Mouse (Mus musculus): ENCODE data around the gene Wfdc15b. TPM values are rescaled to one million over a fixed set of nuclear protein-coding genes. Genes with fewer than 3 reads are reported as not detected.
"Not testable (repeated sequence)": the region's sequence is repeated elsewhere in the genome, so short reads cannot be mapped to it uniquely, and the experiment has no call there.

Gene Wfdc15b
- polyA plus RNA-seq (2015; fragmentation: Nextera tagmentation; extraction: Ambion mirVana), result 1.1 TPM in 1 of 2 replicates, not detected in the other

DNA sequence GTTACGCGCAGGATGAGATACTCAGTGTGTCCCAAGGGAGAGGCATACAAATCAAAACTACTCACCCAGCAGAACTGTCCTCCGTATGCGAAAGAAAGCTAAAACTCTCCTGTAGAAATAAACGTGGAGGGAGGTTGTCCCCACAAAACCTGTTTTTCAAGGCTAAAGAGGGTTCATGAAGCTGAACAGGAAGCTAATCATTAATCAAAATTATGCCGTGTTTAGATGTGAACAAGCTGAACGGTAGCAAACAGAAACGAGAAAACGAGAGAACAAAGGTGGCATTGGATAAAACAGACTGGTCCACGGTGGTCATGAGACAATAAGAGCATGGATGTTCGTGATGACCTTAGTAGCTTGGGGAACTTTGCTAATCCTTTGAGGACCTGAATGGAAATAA is at the start of gene Wfdc15b:
Wfdc15b (minus strand) TSS at position 139 of the 400 bp plus-strand sequence.
- no peak within 1 kb of the TSS for H3K27ac ChIP-seq (ENCODE audit: low read length)
- H3K4me1 ChIP-seq (replicated peaks; ENCODE audit: control insufficient read depth, insufficient read depth, low read length), result no peaks in the 10 kb centered on the region
- no peak within 1 kb of the TSS for H3K4me2 ChIP-seq (ENCODE audit: low read depth, low read length)
- H3K4me3 ChIP-seq (ENCODE audit: low read length), result no peak within 1 kb of the TSS
- no peaks in the 10 kb centered on the region for H3K9me3 ChIP-seq (ENCODE audit: control insufficient read depth, low read length)
- ATAC-seq (ENCODE audit: low read depth), result no peak
- no peaks in the 10 kb centered on the region for H3K27me3 ChIP-seq (ENCODE audit: control insufficient read depth, insufficient read depth, low read depth, low read length)
- no peaks in the 10 kb centered on the region for H3K36me3 ChIP-seq (ENCODE audit: control insufficient read depth, insufficient read depth, low read length)
- no peak within 1 kb of the TSS for H3K9ac ChIP-seq (ENCODE audit: low read length)
- 26% methylated on average over 11 of the region's 11 CpGs for WGBS

DNA sequence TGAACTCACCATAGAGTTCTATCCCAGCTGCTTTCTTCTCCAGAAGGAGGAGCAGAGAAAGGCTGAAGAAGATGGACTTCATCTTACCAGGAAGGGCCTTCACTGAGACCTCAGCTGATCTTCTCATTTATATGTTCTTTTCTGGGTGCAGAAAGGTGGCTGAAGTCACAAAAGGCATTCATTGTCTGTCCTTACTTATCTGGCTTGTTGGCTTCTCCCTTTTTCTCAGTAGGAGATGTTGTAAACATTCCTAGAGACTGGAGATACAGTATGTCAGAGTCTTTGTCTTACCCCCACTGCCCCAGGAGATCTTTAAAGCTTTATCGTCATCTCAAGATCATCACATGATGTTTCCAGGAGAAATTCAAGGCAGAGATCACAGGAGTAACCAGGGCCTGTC is 35.1 kb upstream of the Wfdc15b start, which contains the start of gene Svs3b:
Svs3b (minus strand) TSS at position 101 of the 400 bp plus-strand sequence.
- not testable (repeated sequence) for ATAC-seq (ENCODE audit: low read depth); H3K27ac ChIP-seq (ENCODE audit: low read length); H3K4me2 ChIP-seq (ENCODE audit: low read depth, low read length); H3K9me3 ChIP-seq (ENCODE audit: control insufficient read depth, low read length); H3K4me1 ChIP-seq (replicated peaks; ENCODE audit: control insufficient read depth, insufficient read depth, low read length); H3K9ac ChIP-seq (ENCODE audit: low read length); H3K27me3 ChIP-seq (ENCODE audit: control insufficient read depth, insufficient read depth, low read depth, low read length); H3K4me3 ChIP-seq (ENCODE audit: low read length); H3K36me3 ChIP-seq (ENCODE audit: control insufficient read depth, insufficient read depth, low read length)
- WGBS, result 71% methylated on average over 1 of the region's 1 CpGs

DNA sequence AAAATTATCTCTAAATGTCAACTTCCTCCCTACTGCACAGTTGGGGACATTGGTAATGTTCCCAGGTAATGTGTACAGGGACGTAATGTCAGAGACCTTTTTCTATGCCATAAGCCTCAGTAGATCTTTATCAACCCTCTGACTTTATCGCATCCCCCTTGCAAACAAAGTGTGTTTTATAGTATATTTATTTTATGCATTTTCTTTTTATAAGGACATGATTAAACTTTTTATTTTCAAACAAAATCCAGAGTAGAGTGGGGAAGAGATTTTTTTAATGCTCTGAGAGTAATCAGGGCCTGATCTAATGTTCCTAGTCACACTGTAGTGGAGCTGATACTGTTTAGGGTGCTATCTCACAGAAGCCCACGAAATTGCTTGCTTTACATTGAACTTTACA is 16.9 kb upstream of the Wfdc15b start, which contains the start of gene Svs2:
Svs2 (minus strand) TSS at position 101 of the 400 bp plus-strand sequence.
- H3K27me3 ChIP-seq (ENCODE audit: control insufficient read depth, insufficient read depth, low read depth, low read length), result no peaks in the 10 kb centered on the region
- WGBS, result 73% methylated on average over 3 of the region's 3 CpGs
- H3K36me3 ChIP-seq (ENCODE audit: control insufficient read depth, insufficient read depth, low read length), result no peaks in the 10 kb centered on the region
- ATAC-seq (ENCODE audit: low read depth), result no peak
- no peak within 1 kb of the TSS for H3K9ac ChIP-seq (ENCODE audit: low read length)
- no peak within 1 kb of the TSS for H3K4me2 ChIP-seq (ENCODE audit: low read depth, low read length)
- no peak within 1 kb of the TSS for H3K27ac ChIP-seq (ENCODE audit: low read length)
- H3K4me1 ChIP-seq (replicated peaks; ENCODE audit: control insufficient read depth, insufficient read depth, low read length), result no peaks in the 10 kb centered on the region
- no peak within 1 kb of the TSS for H3K4me3 ChIP-seq (ENCODE audit: low read length)
- H3K9me3 ChIP-seq (ENCODE audit: control insufficient read depth, low read length), result no peaks in the 10 kb centered on the region

DNA sequence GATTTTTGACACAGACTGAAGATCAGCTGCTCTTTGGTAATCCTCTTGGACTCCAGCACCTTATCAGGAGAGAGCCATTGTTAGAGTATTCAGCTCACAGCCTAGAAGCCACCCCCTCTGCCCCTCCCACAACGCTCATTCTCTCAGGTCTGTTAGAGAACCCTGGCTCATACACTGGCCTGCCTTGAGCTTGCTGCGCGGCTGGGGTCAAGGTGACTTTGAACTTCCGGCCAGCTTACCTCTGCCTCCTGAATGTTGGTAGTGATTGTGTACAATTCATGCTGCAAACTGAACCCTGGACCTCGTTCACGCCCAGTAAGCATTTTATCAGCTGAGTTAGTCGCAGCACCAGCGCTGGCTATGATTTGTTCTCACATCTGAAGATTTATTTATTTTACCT is 11.2 kb upstream of the Wfdc15b start:
- 72% methylated on average over 8 of the region's 8 CpGs for WGBS
- no peak overlapping the region for H3K4me2 ChIP-seq (ENCODE audit: low read depth, low read length)
- no peaks in the 10 kb centered on the region for H3K4me1 ChIP-seq (replicated peaks; ENCODE audit: control insufficient read depth, insufficient read depth, low read length)
- H3K27me3 ChIP-seq (ENCODE audit: control insufficient read depth, insufficient read depth, low read depth, low read length), result no peaks in the 10 kb centered on the region
- no peak for ATAC-seq (ENCODE audit: low read depth)
- H3K27ac ChIP-seq (ENCODE audit: low read length), result no peak overlapping the region
- H3K36me3 ChIP-seq (ENCODE audit: control insufficient read depth, insufficient read depth, low read length), result no peaks in the 10 kb centered on the region
- H3K9ac ChIP-seq (ENCODE audit: low read length), result no peak overlapping the region
- no peaks in the 10 kb centered on the region for H3K9me3 ChIP-seq (ENCODE audit: control insufficient read depth, low read length)
- no peak overlapping the region for H3K4me3 ChIP-seq (ENCODE audit: low read length)

DNA sequence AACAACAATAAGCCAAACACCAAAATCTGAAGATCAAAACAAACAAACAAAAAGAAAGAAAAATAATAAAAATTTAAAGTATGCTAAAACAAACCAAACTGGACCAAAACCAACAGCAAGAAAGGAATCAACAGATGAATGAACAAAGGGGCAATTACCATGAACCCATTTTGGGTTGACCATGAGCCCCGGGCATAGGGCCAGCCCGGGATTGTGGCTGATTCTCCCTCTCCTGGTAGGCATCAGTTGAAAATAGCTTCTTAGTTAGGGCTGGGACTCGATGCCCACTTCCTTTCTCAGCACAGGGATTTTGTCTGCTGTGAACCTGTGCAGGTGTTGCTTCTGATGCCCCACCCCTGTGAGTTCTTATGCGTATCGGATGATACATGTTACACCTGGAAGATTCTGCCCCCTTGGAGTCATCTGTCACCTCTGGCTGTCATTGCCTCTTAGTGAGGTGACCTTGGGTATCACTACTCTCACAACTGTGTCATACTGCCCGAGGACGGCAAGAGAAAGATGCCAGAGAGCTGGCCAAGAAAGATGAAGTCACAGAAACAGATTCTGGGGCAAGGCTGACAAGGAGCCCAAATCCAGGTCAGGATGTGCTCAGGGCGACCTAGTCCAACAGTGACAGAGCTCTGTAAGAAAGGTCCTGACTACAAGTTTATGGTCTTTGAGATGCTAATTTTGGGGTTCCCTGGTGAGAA is 7.1 kb upstream of the Wfdc15b start:
- Histone ChIP-seq H3K9ac (ENCODE audit: low read length) (no peak overlapping the region), H3K4me2 (ENCODE audit: low read depth, low read length) (no peak overlapping the region), H3K4me3 (ENCODE audit: low read length) (no peak overlapping the region), H3K4me1 (replicated peaks; ENCODE audit: control insufficient read depth, insufficient read depth, low read length) (no peaks in the 10 kb centered on the region), H3K36me3 (ENCODE audit: control insufficient read depth, insufficient read depth, low read length) (no peaks in the 10 kb centered on the region), H3K9me3 (ENCODE audit: control insufficient read depth, low read length) (no peaks in the 10 kb centered on the region), H3K27me3 (ENCODE audit: control insufficient read depth, insufficient read depth, low read depth, low read length) (no peaks in the 10 kb centered on the region), H3K27ac (ENCODE audit: low read length) (no peak overlapping the region)
- WGBS, result 81% methylated on average over 8 of the region's 8 CpGs
- no peak for ATAC-seq (ENCODE audit: low read depth)

DNA sequence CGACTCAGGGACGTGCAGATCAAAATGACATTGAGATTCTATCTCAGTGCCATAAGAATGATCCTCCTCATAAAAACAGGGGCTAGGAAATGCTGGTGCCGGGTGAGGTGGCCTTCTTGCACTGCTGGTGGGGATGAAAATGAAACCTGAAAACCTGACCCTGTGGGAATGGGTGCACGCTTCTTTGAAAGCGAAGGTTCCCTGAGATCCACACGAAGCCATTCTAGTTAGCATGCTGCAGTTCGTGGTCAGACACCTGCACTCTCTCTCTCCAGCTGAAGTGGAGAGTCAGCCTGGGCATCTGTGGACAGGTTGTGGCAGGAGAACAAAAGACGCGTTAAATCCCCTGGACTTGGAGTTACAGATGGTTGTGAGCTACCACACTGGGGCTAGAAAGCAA is 2.2 kb downstream of the Wfdc15b start:
- Histone ChIP-seq H3K9ac (ENCODE audit: low read length) (no peak overlapping the region), H3K9me3 (ENCODE audit: control insufficient read depth, low read length) (no peaks in the 10 kb centered on the region), H3K27ac (ENCODE audit: low read length) (no peak overlapping the region), H3K4me3 (ENCODE audit: low read length) (no peak overlapping the region), H3K4me2 (ENCODE audit: low read depth, low read length) (no peak overlapping the region), H3K27me3 (ENCODE audit: control insufficient read depth, insufficient read depth, low read depth, low read length) (no peaks in the 10 kb centered on the region), H3K36me3 (ENCODE audit: control insufficient read depth, insufficient read depth, low read length) (no peaks in the 10 kb centered on the region), H3K4me1 (replicated peaks; ENCODE audit: control insufficient read depth, insufficient read depth, low read length) (no peaks in the 10 kb centered on the region)
- 82% methylated on average over 9 of the region's 9 CpGs for WGBS
- ATAC-seq (ENCODE audit: low read depth), result no peak

DNA sequence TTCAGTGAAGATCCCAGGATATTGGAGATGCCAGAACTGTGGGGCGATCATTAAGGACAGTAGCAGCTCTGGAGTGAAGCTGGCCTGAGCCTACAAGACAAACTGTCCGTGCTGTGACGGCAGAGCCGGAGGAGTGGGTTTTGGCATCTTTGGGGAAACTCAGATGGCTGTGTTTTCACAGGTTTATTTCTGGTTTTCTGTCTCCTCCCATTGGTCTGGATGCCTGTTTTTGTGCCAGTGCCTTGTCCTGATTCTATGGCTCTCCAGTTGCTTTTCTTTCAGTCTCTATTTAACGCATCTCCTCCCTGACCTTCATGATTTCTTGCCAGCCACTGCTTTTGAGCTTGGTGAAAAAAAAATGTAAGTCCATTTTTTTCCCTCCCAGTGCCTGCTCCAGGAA is 8.7 kb downstream of the Wfdc15b start:
- H3K4me3 ChIP-seq (ENCODE audit: low read length), result no peak overlapping the region
- H3K4me2 ChIP-seq (ENCODE audit: low read depth, low read length), result no peak overlapping the region
- no peaks in the 10 kb centered on the region for H3K36me3 ChIP-seq (ENCODE audit: control insufficient read depth, insufficient read depth, low read length)
- H3K27me3 ChIP-seq (ENCODE audit: control insufficient read depth, insufficient read depth, low read depth, low read length), result no peaks in the 10 kb centered on the region
- H3K4me1 ChIP-seq (replicated peaks; ENCODE audit: control insufficient read depth, insufficient read depth, low read length), result no peaks in the 10 kb centered on the region
- WGBS, result 83% methylated on average over 5 of the region's 5 CpGs
- ATAC-seq (ENCODE audit: low read depth), result no peak
- H3K27ac ChIP-seq (ENCODE audit: low read length), result no peak overlapping the region
- H3K9me3 ChIP-seq (ENCODE audit: control insufficient read depth, low read length), result no peaks in the 10 kb centered on the region
- no peak overlapping the region for H3K9ac ChIP-seq (ENCODE audit: low read length)

DNA sequence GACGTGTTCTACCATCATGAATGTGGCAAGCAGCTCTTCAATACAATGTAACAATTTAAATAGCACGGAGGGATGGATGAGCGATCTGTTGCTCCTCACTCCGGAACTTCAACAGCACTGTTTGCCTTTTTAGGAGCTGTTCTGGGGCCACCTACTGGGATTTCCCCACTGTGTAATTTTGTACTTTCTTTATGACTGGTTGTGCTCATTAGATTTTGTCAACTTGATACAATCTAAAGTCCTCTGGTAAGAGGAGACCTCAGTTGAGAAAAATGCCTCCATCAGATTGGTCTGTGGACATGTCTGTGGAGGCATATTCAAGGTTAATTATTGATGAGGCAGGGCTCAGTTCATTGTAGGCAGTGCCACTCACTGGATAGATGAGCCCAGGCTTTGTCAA is 10.6 kb downstream of the Wfdc15b start:
- whole genome bisulfite sequencing, result 89% methylated on average over 4 of the region's 4 CpGs

DNA sequence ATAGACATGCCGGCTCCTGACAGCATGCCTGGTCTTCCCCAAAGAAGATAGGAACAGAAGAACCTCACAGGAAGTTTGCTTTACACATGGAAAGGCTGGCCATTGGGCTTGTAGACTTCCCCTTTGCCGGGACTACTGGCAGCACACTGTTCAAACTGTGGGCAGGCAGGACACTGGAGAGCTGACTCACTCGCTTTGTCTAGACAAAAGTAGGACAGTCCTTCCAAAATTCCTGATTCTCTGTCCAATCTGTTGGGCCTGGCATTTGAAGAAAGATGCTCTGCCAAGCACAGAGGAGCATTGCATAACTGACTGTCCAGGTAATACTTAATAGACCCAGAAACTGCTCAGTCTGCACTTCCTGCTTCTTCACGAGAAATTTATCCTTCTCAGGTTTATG is 14.8 kb downstream of the Wfdc15b start:
- WGBS, result 46% methylated on average over 4 of the region's 4 CpGs

More for the DNA sequence above, 10.6 kb downstream of the Wfdc15b start:
- H3K27me3 ChIP-seq (ENCODE audit: control insufficient read depth, insufficient read depth, low read depth, low read length), result no peaks in the 10 kb centered on the region
- no peaks in the 10 kb centered on the region for H3K4me1 ChIP-seq (replicated peaks; ENCODE audit: control insufficient read depth, insufficient read depth, low read length)
- H3K36me3 ChIP-seq (ENCODE audit: control insufficient read depth, insufficient read depth, low read length), result no peaks in the 10 kb centered on the region
- H3K27ac ChIP-seq (ENCODE audit: low read length), result no peak overlapping the region
- no peak overlapping the region for H3K4me2 ChIP-seq (ENCODE audit: low read depth, low read length)
- ATAC-seq (ENCODE audit: low read depth), result no peak
- no peak overlapping the region for H3K4me3 ChIP-seq (ENCODE audit: low read length)
- no peak overlapping the region for H3K9ac ChIP-seq (ENCODE audit: low read length)
- no peaks in the 10 kb centered on the region for H3K9me3 ChIP-seq (ENCODE audit: control insufficient read depth, low read length)

More for the DNA sequence above, 14.8 kb downstream of the Wfdc15b start:
- no peak for ATAC-seq (ENCODE audit: low read depth)
- H3K9ac ChIP-seq (ENCODE audit: low read length), result no peak overlapping the region
- H3K36me3 ChIP-seq (ENCODE audit: control insufficient read depth, insufficient read depth, low read length), result no peaks in the 10 kb centered on the region
- no peak overlapping the region for H3K4me3 ChIP-seq (ENCODE audit: low read length)
- no peak overlapping the region for H3K27ac ChIP-seq (ENCODE audit: low read length)
- H3K4me1 ChIP-seq (replicated peaks; ENCODE audit: control insufficient read depth, insufficient read depth, low read length), result no peaks in the 10 kb centered on the region
- no peaks in the 10 kb centered on the region for H3K9me3 ChIP-seq (ENCODE audit: control insufficient read depth, low read length)
- H3K27me3 ChIP-seq (ENCODE audit: control insufficient read depth, insufficient read depth, low read depth, low read length), result no peaks in the 10 kb centered on the region
- H3K4me2 ChIP-seq (ENCODE audit: low read depth, low read length), result no peak overlapping the region
